Mouse (Mus musculus) liver, embryonic 14.5 days (tissue): Measurements from ENCODE around the gene Gng2. TPM values are rescaled to one million over a fixed set of nuclear protein-coding genes. Genes with fewer than 3 reads are reported as not detected.

ENCODE experiments used
- ATAC-seq: fragments of 200-750 bp; cut with Nextera tagmentation; 2 replicates; pipeline ENCODE4 v1.8.0; 2017; ENCODE audit warnings: moderate number of reproducible peaks, mild to moderate bottlenecking, moderate library complexity; ENCODE audit not compliant: insufficient read depth
- DNase-seq, 3 experiments: peaks; one replicate each; pipeline ENCODE4 v3.0.0-alpha.2; 2012 to 2013; ENCODE audit warnings: low read depth in 3 of 3, low spot score in 3 of 3
- H3K27ac ChIP-seq: fragments of 300-500 bp; sonication (generic); 2 replicates; pipeline ENCODE4 v1.5.1; 2014; ENCODE audit warnings: moderate library complexity, mild to moderate bottlenecking, control low read depth, inconsistent platforms
- H3K27me3 ChIP-seq: fragments of 300-500 bp; sonication (generic); 2 replicates; pipeline ENCODE4 v1.6.1; 2014; ENCODE audit warnings: mild to moderate bottlenecking, low read length, moderate library complexity; ENCODE audit not compliant: control insufficient read depth, insufficient read depth
- H3K36me3 ChIP-seq: fragments of 300-500 bp; sonication (generic); replicated peaks from 2 replicates; pipeline ENCODE4 v1.6.1; 2014; ENCODE audit warnings: low read depth; ENCODE audit not compliant: control insufficient read depth, insufficient read depth
- H3K4me1 ChIP-seq, 2 experiments: fragments of 200-500 bp in 1 of 2; fragments of 300-500 bp in 1 of 2; sonication (generic) in 1 of 2; replicated peaks; 2 replicates each; pipeline ENCODE4 v1.6.1; 2012 to 2014; ENCODE audit warnings: antibody characterized with exemption in 1 of 2, inconsistent platforms in 1 of 2, low read length in 1 of 2; ENCODE audit not compliant: control insufficient read depth in 2 of 2, insufficient read depth in 2 of 2
- H3K4me2 ChIP-seq: fragments of 300-500 bp; sonication (generic); 2 replicates; pipeline ENCODE4 v1.6.1; 2014; ENCODE audit warnings: low read depth, mild to moderate bottlenecking, control low read depth, moderate library complexity
- H3K4me3 ChIP-seq, 2 experiments: fragments of 200-500 bp in 1 of 2; fragments of 300-500 bp in 1 of 2; sonication (generic) in 1 of 2; 2 replicates each; pipeline ENCODE4 v1.5.1; 2012 to 2014; ENCODE audit warnings: low read depth in 2 of 2, low read length in 2 of 2, mild to moderate bottlenecking in 2 of 2, control low read depth in 1 of 2, inconsistent platforms in 1 of 2, moderate library complexity in 1 of 2; ENCODE audit not compliant: insufficient read depth in 1 of 2
- H3K9ac ChIP-seq: fragments of 300-500 bp; sonication (generic); replicated peaks from 2 replicates; pipeline ENCODE4 v1.6.1; 2014; ENCODE audit warnings: mild to moderate bottlenecking, control low read depth, moderate library complexity
- H3K9me3 ChIP-seq: fragments of 300-500 bp; sonication (generic); 2 replicates; pipeline ENCODE4 v1.6.1; 2016; ENCODE audit warnings: low read length, mixed read lengths; ENCODE audit not compliant: control insufficient read depth
- CTCF ChIP-seq: IDR thresholded peaks from 2 replicates; pipeline ENCODE4 v1.5.1; 2016; ENCODE audit warnings: antibody characterized with exemption, low read depth, control low read depth
- EP300 ChIP-seq: IDR thresholded peaks from 2 replicates; pipeline ENCODE4 v1.6.1; 2016; ENCODE audit warnings: antibody characterized with exemption, low read depth
- WGBS: fragments of 180-500 bp; shearing (Covaris S2); extraction: QIAGEN DNeasy Blood & Tissue Kit; methylation state at CpG from one replicate; pipeline ENCODE4 v1.1.7; 2014; ENCODE audit not compliant: insufficient replicate concordance; 5-methylcytosine and 5-hydroxymethylcytosine counted together
- polyA plus RNA-seq, 2 experiments: library from polyadenylated mRNA; depleted of rRNA in 1 of 2; stranded (reverse) in 1 of 2; unstranded in 1 of 2; fragments of >200 nt; fragmentation: Nextera tagmentation in 1 of 2; extraction: Ambion mirVana in 1 of 2; gene quantifications; 2 replicates each; pipeline versions ENCODE4 v1.2.1 to v1.2.3; 2012 to 2014

Gng2 gene
- polyA plus RNA-seq, 2 experiments = 5.2 to 8.7 TPM

DNA sequence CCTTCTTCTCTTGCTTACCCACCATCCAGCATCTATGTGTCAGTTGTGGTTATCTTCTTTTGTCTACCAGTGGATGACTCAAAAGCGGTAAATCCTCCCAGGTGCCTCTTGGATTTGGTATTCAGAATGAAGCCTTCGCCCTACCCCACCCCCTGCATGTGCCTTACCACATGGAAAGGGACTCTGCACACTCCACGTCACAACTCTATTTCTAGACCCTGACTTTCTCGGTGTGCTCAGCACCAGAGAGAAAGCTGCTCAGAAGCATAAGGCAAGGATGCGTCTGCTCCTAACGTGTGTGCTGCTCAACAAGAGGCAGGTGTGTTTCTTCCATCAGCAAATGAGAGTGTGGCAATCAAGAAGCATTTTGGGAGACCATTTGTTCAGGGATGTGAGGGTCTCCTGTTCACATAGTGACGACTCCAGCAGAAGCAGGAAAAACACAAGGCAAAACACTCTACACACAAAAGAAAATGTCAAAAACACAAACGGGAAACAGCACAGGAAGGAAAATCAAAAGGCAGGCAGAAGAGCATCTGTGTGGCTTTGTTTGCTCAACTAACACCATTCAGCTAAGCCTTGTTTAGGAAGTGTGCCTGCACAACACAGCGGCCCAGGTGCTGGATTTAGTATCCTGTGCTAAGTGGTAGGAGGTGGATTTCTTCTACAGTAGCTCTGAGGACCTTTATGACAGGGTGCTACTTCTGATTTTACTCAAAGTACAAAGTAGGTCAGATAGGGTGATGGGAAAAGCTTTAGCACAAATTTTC, 35.3 kb upstream of the Gng2 start:
- no peak overlapping the region for H3K27ac ChIP-seq
- H3K36me3 ChIP-seq = no peaks in the 10 kb centered on the region
- H3K9ac ChIP-seq = no peak overlapping the region
- DNase-seq (no peak), ATAC-seq (no peak)
- 42% methylated on average over 9 of the region's 9 CpGs for WGBS
- TF ChIP-seq EP300 (no peak), CTCF (no peak)
- H3K4me1 ChIP-seq = no peaks in the 10 kb centered on the region
- no peak overlapping the region for H3K4me3 ChIP-seq
- H3K9me3 ChIP-seq = no peaks in the 10 kb centered on the region
- H3K27me3 ChIP-seq = no peaks in the 10 kb centered on the region
- no peak overlapping the region for H3K4me2 ChIP-seq

DNA sequence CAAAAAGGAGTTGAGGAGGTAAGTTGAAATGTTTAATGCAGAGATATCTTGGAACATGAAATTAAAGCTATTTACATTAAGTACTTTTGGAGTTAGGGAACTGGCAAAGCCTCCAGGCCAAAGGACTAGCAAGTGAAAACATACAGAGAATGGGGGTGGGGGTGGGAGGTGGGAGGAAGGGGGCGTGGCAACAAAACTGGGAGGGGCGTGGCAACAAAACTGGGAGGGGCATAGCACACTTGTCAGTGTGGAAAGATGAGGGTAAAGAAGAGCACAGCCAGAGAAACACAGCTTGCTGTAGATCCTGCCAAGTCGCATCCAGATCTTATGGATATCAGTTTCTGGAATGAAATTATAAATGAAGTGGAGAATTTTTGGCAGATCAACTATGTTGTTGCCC, 30.0 kb upstream of the Gng2 start:
- no peak overlapping the region for H3K4me2 ChIP-seq
- WGBS = 27% methylated on average over 3 of the region's 3 CpGs
- H3K4me1 ChIP-seq = no peaks in the 10 kb centered on the region
- ATAC-seq = no peak
- no peak overlapping the region for H3K27ac ChIP-seq
- no peak for TF ChIP-seq EP300
- no peak for TF ChIP-seq CTCF
- no peaks in the 10 kb centered on the region for H3K9me3 ChIP-seq
- DNase-seq = no peak
- no peak overlapping the region for H3K4me3 ChIP-seq
- no peaks in the 10 kb centered on the region for H3K36me3 ChIP-seq
- H3K9ac ChIP-seq = no peak overlapping the region
- H3K27me3 ChIP-seq = no peaks in the 10 kb centered on the region

DNA sequence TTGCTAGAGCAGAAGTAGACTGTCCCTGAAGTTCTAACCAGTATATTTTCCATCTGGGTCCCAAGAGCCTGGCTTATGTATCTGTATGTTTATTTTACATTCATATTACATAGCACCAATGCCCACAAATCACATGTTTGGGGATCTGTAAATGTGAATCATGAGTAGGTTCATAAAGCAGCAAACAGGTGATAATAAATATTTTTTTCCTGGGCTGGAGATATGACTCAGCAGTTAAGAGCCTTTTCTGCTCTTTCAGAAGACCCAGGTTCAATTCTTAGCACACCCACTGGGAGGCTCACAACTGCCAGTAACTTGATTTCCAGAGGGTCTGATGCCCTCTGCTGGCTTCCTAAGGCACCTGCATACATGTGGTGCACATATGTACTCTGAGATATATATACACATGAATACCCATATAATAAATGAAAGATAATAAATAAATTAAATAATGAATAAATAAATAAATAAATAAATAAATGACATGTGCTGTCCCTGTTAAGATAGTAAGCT, 27.4 kb upstream of the Gng2 start:
- Histone ChIP-seq H3K9ac (no peak overlapping the region), H3K9me3 (no peaks in the 10 kb centered on the region), H3K36me3 (no peaks in the 10 kb centered on the region), H3K4me2 (no peak overlapping the region), H3K27ac (no peak overlapping the region), H3K4me1 (no peaks in the 10 kb centered on the region), H3K4me3 (no peak overlapping the region), H3K27me3 (no peaks in the 10 kb centered on the region)
- no peak for DNase-seq
- no peak for ATAC-seq
- no peak for TF ChIP-seq CTCF
- no peak for TF ChIP-seq EP300

DNA sequence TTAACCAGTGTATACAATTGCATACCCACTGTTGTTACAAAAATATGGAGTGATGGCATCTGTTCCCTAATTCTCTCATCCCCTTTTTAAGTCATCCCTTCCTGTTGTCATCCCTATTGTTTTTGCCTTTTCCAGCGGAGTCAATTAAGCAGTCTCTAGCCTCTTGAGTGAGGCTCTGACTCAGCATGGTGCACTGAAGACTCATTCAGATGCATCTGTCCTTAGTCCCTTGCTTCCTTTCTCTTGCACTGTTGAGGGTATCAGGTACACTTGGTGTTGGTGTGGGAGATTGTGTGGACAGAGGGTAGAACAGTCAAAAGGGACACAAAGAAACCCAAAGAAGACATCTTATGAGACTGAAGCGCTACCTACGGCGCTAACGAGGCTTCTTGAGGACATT, 19.4 kb upstream of the Gng2 start:
- Histone ChIP-seq H3K9ac (no peak overlapping the region), H3K4me3 (no peak overlapping the region), H3K4me1 (no peaks in the 10 kb centered on the region), H3K36me3 (no peaks in the 10 kb centered on the region), H3K9me3 (no peaks in the 10 kb centered on the region), H3K4me2 (no peak overlapping the region), H3K27ac (no peak overlapping the region), H3K27me3 (no peaks in the 10 kb centered on the region)
- TF ChIP-seq CTCF = no peak
- no peak for TF ChIP-seq EP300
- ATAC-seq (no peak), DNase-seq (no peak)
- WGBS = 74% methylated on average over 5 of the region's 5 CpGs

DNA sequence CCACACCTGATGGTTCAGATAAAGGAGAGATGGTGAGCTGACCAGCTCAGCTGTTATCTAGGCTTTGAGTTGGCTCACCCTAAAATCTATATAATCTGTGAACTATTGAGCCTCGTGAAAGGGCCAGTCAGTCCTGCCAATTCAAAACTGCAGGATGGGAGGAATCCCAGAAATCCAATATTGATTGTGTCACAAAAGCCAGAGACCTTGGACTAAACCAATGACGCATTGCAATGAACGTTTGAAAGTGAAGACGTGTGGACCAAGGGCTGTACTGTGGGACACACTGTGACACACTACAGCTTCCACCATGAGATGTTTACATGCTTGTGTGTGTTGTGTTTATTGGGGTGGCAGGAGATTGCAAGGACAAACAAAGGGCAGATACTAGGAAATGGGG, 18.5 kb upstream of the Gng2 start:
- Histone ChIP-seq H3K36me3 (no peaks in the 10 kb centered on the region), H3K27me3 (no peaks in the 10 kb centered on the region), H3K9me3 (no peaks in the 10 kb centered on the region), H3K27ac (no peak overlapping the region), H3K9ac (no peak overlapping the region), H3K4me2 (no peak overlapping the region), H3K4me3 (no peak overlapping the region), H3K4me1 (no peaks in the 10 kb centered on the region)
- ATAC-seq (no peak), DNase-seq (no peak)
- WGBS = 54% methylated on average over 4 of the region's 4 CpGs
- TF ChIP-seq EP300 (no peak), CTCF (no peak)
